Mouse (Mus musculus) T-helper 1 cell (primary cell): Measurements from ENCODE around the gene Dhdh.
"Not testable (repeated sequence)": the region's sequence is repeated elsewhere in the genome, so short reads cannot be mapped to it uniquely, and the experiment has no call there.

Source experiments
- in situ Hi-C: fragments of 300-600 bp; cut with MboI, MseI; formaldehyde crosslinking; loops from one replicate; pipeline ENCODE4 v1.15.1; 2025; ENCODE audit warnings: high pct_unique_total_duplicates

Dhdh gene

DNA sequence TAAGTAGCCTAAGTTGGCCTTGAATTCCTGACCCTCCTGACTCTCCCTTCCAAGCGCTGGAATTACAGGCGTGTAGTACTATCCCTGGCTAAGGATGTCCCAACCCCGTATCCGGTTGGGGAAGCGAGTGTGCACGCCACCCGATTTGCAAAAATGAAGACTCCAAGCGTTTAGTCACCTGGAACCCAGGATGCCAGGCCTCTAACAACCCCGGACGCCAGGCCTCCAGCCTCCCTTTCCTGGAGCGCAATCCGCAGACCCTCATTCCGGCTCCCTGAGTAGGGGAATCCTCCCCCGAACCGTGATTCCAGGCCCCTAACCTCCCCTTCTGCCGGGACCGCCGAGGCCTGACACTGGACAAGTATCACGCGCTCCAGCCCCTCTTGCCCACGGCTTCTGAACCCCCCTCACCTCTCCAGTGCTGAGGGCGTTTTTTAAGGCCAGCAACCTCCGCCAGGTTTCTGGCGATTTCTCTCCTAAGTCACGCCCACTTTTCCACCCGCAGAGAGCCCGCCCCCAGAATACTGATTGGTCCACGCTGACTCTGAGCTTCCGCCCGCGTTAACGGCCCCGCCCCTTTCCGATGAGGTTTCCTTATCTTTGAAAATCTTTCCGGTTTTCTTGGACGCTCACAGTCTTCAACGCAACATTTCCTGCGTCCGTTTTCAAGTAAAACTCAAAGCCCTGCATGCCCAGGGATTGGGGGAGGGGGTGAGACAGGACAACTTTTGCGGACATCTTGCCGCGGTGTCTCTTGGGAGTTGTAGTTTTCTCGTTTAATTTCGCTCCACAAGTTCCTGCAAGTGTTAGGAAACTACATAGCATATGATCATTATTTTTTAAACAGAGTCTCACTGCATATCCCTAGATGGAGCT, 21.5 kb upstream of the Dhdh start, which contains the start of gene Nucb1:
TSS of gene Nucb1 (minus strand) at position 495 of the 876 bp plus-strand sequence.
- in situ Hi-C loops = no loop called here

DNA sequence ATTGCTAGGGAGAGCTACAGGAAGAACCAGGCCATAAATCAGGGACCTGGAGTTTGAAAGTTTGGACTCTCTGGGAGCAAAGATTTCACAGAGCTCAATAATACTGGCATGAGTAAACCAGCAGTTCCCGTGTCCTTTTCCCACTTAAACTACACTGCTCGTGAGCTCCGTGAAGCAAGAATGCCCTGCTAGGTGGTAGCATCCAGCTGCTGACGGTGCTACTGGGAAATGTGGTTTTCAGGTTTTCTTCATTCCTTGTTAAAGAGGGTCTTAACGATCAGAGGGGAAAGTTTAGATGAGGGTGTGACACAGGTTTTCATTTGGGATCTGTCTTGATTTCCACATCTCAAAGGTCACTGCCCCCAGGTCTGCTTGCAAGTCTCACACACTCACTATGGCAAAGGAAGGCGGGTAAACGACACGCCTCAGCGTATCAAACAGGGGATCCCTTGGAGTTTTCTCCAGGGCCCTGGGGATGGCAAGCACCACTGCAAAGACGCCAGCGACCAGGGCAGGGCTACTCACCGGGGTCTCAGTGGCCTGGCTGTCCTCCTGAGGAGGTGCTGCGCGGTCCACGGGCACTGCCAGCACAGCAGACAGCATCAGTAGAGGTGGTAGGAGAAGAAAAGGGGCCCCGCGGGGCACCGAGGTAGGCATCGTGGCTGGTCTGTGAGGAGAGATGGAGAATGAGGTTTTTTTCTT, 20.7 kb upstream of the Dhdh start:
- in situ Hi-C loops = no loop called here

DNA sequence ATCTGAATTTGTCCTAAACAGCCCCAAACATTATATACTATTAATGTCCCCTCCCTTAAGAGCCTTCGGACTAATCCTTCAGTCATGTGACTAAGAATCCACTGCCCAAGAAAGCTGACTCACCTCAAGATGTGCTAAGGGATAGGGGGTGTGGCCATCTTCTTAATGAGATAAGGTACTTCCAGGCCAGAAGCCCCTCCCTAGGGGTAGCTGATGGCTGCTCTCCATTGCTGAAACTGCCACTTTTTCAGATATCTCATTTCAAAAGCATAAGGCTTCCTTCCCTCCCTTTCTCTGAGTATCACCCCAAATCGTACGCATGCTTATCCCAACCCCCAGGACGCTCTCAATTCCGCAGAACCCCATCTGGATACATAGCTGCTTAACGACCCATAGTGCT, 20.0 kb upstream of the Dhdh start:
- in situ Hi-C loops = no loop called here

DNA sequence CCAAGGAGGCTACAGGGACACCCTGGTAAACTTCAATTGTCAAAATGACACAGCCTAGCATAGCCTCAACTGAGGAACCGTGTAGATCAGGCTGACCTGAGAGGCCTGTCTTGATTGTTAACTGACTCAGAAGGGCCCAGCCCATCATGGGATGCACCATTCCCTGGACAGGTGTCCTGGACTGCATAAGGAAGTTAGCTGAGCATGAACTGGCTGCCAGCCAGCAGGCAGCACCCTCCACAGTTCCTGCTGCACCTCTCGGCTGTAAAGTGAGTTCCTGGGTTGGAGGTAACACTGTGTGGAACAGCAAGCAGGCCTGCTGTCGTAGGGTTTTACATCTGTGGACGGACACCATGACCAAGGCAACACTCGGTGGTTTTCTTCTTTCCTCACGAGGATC, 19.0 kb upstream of the Dhdh start:
- in situ Hi-C loops = no loop called here

DNA sequence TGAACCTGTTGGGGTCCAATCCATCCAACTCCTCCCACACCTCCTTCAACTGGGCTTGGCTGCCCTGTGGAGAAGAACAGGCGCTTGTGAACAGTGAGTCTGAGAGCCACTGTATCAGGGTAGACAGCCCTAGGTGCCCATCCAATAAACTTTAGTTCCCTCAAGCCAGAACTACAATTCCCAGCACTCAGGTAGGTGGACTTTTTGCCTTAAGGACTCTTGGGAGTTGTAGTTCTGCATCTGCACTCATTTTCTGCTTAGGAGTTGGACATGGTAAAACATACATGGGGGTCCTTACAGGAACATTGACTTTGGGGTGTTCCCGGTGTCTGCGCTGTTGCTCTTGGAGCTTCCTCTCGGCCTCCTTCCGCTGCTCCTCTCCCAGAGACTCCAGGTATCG, 9.8 kb upstream of the Dhdh start:
- in situ Hi-C loops = no loop called here

DNA sequence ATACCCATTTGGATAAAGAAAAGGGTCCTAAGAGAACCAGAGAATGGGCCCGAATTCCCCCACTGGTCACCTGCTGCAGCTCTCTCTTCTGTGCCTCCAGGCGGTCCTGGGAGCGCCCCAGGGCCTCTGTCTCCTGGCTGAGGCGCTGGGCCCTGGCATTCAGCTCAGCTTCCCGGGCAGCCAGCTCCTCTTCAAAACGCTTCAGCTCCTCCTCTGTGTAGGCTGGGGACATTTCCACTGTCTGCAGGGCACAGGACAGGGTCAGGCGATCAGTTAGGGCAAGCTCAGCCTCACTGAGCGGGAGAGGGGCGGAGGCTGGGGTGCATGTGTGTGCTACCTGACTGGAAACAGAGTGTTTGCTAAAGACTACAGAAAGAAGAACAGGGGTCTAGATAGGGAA, 5.9 kb upstream of the Dhdh start:
- in situ Hi-C loops = no loop called here

DNA sequence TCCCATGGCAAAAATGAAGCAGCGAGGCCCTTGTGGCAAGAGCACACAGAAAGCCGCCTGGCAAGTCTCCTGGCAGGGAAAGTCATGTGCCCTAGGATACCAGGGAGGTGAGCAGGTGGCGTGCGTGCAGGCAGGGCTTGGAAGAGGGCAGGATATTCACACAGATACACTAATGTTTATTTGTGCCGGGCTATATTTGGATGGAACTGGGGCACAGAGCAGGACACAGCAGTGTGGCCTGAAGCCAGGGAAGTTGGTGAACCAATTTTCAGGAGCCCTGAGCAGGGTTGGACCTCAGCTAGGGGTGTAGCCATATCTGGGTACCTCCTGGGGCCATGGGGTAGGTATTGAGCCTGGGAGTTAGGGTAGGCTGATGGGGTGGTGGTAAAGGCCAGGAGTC, 4.3 kb upstream of the Dhdh start:
- in situ Hi-C loops = no loop called here

DNA sequence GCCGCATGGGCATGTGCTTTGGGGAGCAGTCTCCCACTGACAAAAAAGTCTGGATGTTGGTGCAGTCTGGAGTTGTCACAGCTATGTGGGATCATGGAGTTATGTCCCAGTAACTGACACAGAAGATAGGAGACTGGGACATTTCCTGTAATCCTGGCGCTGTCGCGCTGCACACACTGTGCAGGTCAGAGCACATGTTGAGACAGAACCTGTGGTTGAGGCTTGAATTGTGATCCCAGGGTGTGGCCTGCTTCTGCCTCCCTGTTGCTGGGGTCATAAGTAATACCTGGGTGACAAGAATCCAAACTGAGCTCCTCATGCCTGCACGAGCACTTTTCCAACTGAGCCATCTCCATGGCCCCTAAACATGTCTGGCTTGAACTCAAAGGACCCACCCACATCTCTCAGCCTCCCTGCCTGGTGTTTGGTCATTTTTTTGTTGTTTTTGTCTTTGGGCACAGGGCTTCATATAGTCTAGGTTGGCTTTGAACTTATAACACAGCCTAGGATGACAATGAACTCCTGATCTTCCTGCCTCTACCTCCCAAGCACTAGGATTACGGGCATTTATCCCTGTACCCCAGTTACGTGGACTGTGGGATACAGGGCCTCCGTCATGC, 3.7 kb upstream of the Dhdh start:
- in situ Hi-C loops = no loop called here

DNA sequence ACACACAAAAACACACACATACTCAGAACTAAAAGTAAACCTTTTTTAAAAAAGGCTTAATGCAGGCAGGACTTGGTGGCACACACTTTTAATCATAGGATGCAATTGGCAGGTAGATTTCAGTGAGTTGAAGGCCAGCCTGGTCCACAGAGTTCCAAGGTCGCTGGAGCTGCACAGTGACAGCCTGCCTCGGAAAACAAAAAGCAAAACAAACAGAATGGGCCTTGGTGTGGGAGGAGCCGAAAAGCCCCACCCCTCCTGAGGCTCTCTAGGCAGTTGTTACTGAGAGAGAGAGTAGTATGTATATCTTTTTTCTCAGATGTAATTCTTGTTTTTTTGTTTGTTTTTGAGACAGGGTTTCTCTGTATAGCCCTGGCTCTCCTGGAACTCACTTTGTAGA, 2.7 kb upstream of the Dhdh start:
- in situ Hi-C loops = no loop called here

DNA sequence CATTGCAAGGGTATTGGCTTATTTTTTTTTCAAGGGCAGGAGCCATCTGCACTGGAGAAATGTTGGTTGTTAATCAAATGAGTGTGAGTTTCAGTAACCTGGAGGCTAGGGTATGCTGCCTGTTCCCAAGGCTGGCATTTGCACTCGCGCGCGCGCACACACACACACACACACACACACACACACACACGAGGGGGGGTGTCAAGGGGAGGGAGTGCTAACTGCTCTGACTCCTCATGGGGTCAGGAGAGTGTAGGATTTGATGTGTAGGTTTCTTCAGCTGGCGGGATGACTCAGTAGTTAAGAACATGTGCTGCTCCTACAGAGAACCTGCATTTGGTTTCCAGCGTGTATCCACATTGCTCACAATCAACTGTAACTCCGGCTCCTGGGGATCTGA, 2.2 kb upstream of the Dhdh start:
- in situ Hi-C loops = no loop called here

DNA sequence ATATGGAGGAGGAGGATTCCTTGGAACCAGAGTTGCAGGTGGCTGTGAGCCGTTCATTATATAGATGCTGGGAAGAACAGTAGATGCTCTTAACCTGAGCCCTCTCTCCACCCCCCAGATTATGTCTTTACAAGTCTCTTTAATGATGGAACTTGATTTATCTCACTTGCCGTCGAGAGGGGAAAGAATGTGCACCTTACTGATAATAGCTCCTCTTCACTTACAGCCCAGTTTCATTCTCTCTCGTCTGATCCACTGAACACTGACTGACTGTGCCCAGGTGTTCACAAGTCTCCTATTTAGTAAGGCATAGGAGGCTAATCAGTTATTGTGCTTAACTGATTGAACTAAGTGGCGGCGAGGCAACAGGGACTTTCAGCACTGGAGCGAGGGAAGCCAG, 973 bp upstream of the Dhdh start:
- in situ Hi-C loops = no loop called here

DNA sequence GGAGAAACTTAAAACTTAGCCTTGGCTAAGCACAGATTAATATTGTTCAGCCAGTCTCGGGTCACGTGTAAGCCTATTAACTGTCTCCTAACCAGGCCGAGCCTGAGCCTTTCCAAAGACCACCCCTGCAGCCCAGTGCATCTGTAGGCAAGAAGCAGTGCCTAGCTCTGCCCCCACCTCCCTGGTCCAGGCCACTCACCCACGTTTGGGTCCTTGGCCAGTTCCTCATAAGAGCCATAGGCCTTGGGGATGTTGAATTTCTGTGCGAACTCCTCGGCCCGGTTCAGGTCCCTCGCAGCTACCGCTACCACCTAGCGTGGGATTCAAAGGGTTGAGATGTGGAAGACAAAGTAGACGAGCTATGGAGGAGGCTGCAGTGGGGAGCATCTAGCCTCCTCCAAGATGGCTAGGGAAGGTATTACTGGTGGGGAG, 728 bp downstream of the Dhdh start:
- in situ Hi-C loops = no loop called here

DNA sequence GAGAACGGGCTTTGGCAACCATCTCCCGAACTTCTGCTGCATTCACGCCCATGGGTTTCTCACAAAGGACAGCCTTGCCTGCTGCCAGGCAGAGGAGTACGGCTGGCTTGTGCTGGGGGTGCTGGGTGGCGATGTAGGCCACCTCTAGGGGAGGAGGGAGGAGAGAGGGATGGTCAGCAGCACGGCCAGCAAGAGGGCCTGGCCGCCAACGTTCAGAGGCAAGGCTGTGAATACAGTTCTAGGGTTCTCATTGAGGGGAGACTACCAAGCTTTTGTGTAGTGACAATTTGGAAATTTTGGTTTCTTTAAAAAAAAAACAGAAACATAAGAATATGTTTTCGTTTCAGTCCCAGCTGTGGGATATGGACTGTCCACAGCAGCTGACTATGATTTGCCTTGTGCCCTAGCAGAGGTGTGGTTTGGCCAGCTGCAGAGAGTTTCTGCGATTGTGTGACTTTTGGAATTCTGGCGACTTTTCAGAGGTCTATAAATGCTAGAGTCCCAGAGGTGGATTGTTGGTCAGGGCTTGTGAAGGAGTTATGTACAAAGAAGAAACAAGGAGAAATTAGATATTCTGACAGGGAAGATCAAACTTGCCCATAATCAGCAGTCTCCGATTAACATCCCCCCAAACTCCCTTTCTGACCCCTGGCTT, 1.7 kb downstream of the Dhdh start, which contains the start of gene Gm45808:
TSS of gene Gm45808 (minus strand) at position 51 of the 655 bp plus-strand sequence.
- in situ Hi-C loops = no loop called here

DNA sequence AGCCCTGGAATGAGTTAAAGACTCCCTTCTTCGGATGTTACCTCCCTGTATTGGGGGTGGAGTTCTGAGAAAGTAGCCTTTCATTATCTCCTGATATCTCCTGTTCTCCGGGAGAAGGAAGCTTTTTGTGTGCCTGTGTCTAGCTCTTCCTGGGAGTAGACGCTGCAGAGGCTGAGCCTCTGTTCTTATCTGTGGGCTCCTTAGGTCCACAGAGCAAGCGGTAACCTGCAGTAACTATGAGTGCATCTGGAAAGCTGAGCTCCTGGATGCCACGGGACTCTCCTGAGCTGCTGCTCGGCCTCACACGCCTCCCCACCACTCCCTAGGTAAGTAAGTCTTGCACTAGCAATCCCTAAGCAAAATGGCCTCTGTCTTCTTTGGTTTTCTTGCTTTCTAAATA, 2.4 kb downstream of the Dhdh start:
- in situ Hi-C loops = no loop called here

DNA sequence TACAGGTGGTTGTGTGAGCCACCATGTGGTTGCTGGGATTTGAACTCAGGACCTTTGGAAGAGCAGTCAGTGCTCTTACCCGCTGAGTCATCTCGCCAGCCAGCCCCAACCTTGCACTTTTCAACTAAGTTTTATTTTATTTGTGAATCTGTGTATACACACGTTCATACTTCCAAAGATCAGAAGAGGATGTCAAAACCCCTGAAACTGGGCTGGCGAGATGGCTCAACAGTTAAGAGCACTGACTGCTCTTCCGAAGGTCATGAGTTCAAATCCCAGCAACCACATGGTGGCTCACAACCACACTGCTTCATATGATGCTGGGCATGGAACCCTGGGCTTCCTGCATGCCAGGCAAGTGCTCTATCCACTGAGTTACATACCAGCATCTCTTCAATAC, 3.6 kb downstream of the Dhdh start:
- in situ Hi-C loops = not testable (repeated sequence)

DNA sequence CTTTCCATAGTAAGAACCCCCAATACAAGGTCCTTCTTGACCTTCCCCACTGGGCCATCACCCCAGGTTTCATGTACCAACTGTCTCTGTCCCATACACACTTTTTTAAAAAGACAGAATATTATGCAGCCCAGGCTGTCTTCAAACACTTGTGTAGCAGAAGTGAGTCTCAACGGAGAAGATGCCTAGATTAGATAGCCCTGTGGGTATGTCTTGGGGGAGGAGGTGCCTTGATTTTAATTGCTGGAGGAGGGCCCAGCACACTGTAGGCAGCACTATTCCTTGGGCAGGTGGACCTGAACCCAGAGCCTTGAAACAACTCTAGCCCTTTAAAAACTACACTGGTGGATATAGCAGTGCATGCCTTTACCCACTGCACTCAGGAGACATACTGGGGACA, 6.4 kb downstream of the Dhdh start:
- in situ Hi-C loops = no loop called here

DNA sequence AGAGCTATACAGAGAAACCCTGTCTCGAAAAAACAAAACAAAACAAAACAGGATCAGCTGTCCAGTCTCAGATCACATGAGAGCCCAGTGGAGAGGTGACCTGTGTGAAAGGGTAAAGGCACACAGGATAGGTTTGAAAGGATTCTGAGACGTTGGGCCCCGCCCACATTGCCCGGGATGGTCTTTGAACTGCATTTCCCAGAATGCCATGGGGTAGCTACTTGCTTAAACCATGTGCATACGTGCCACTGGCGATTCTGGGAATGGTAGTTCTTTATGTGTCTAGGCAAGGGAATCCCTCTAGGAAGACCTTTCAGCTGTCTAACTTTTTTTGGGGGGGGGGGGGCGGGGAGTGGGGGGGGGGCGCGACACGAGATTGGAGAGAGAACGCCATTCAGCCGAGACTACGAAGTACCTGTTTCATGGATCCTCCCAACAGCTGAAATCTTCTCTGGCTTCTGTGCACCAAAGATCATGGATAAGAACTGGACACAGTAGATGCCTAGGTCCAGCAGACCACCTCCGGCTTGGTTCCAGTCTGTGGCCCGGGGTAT, 7.2 kb downstream of the Dhdh start, which contains the start of gene Tulp2:
TSS of gene Tulp2 (plus strand) at position 504 of the 554 bp plus-strand sequence.
- in situ Hi-C loops = no loop called here

DNA sequence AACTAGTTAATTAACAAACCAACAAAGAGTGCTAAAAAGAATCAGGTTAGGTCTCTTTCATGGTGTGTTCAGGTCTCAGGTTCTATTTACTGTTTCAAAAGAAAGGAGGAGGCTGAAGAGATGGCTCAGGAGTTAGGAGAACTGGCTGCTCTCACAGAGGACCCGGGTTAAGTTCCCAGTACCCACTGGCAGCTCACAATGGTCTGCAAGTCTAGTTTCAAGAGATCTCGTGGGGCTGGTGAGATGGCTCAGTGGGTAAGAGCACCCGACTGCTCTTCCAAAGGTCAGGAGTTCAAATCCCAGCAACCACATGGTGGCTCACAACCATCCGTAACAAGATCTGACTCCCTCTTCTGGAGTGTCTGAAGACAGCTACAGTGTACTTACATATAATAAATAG, 8.3 kb downstream of the Dhdh start:
- in situ Hi-C loops = not testable (repeated sequence)

DNA sequence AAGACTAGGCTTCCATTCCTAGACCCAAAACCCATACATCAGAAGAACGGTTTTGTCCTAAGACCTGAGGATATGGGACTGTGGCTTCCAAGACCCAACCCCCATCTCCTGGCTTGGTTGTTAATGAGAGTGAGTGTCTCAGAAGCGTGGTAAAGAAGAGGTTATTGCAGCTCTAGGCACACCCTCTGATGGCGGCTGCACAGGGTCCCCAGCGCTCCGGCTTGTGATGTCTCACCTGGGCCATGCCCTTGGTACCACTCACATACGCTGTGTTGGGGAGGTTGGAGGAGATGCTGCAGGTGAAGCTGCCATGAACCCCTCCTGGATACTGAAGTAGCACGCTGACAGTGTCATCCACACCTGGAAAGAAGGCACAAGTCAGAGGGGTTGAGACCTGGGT, 9.8 kb downstream of the Dhdh start:
- in situ Hi-C loops = no loop called here

DNA sequence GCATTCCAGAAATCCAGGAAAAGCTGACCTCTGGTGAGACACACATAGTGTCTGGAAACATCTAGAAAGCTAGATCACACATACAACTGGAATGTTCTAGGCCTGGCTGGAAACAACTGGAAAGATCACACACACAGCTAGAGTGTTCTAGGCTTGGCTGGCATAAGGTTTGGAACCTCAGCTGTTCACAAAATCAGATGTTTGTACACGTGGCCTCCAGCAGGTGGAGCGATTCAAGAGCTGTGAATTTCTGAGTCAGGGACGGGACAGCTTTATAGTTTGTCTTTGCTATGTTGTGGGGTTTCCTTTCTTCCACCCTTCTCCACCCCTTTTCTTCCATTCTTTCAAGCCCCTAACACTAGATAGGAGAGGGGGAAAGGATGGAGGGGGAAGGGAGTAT, 11.6 kb downstream of the Dhdh start:
- in situ Hi-C loops = no loop called here

DNA sequence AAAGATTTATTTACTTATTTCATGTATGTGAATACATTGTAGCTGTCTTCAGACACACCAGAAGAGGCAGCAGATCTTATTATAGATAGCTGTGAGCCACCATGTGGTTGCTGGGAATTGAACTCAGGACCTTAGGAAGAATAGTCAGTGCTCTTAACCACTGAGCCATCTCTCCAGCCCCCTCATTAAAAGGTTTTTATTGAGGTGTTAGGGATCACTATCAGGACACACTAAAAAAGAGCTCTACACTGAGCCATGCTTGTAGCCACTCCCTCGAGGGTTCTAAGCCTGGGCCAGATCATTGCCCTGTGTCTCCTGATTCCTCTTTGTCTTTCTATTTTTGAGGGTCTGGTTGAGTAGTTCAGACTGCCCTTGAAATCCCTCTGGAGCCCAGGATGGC, 12.2 kb downstream of the Dhdh start:
- in situ Hi-C loops = no loop called here
